Mouse (Mus musculus) heart, adult 18-20 months (tissue): ENCODE results near the gene Nbl1. TPM values are rescaled to one million over a fixed set of nuclear protein-coding genes. Genes with fewer than 3 reads are reported as not detected.

Experiments
- DNase-seq, 2 experiments: peaks; one replicate each; pipeline ENCODE4 v3.0.0; 2021 to 2022; ENCODE audit warnings: mixed read lengths in 1 of 2
- total RNA-seq, 2 experiments: library from RNA; stranded (reverse); gene quantifications; 2 replicates each; pipeline ENCODE4 v1.2.3; 2021

Nbl1 gene
- total RNA-seq, 2 experiments from 2014 or later, result 17.2 to 28.6 TPM

- DNase-seq, result no peak
Measured at GRCm38 (mm10) chr4:139064831-139065230, 28.0 kb downstream of the Nbl1 start.

GRCm38 (mm10) chr4:139059569-139059968 is 33.2 kb downstream of the Nbl1 start:
- no peak for DNase-seq

GRCm38 (mm10) chr4:139058029-139058428 is 34.8 kb downstream of the Nbl1 start:
- no peak for DNase-seq

- no peak for DNase-seq
Measured at GRCm38 (mm10) chr4:139057291-139057690, 35.5 kb downstream of the Nbl1 start.

- no peak for DNase-seq
Measured at GRCm38 (mm10) chr4:139055744-139056143, 37.0 kb downstream of the Nbl1 start.

DNA sequence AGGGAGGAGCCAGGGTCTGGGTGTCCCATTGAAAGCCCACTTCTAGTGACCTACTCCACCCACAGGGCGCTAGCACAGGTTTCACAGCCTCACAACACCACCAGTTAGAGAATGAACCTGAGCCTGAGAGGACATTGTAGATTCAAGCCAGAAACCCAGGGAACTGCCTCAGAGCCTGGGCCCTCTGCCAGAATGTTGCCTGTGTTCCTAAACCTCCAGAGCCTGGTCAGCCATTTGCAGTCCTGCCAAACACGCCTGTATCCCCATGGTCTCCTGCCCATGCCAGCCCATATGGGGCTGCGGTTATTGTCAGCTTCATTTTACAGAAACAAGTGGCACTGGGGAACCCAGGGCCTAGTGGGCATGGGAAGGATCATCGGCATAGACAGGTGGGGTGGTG is 37.5 kb downstream of the Nbl1 start:
- peak; percentile 54 to 56 for DNase-seq

DNA sequence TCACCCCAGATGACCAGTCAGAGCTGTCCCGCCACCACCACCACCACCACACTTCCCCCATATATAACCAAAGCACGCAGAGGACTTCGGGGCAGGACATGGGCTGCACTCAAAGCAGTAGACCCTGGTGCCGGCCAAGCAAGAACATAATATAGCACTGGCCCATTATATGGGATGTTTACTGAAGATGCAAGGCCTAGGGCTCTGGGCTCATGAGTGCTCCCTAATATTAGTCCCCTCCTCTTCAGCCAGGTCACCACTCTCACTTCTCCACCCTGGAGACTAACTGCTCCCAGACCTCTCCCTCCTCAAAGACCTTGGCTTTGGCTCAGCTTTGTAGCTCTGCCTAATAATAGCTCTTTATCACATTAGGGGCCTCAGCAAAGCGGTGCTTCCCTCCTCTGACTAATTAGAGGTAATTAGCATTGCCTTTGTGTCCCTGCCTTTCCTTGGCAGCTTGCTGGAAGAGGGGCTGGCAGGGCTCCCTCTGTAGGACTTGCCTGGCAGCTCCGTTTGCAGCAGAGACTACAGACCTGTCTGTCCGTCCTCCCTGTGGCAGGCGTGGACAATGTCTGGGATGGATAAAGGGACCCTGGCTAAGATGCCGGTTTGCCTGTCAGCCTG is 38.4 kb downstream of the Nbl1 start:
- DNase-seq, result peak; percentile 26 to 48

GRCm38 (mm10) chr4:139053391-139053790 is 39.4 kb downstream of the Nbl1 start:
- no peak for DNase-seq

GRCm38 (mm10) chr4:139052796-139053195 is 40.0 kb downstream of the Nbl1 start:
- no peak for DNase-seq

DNA sequence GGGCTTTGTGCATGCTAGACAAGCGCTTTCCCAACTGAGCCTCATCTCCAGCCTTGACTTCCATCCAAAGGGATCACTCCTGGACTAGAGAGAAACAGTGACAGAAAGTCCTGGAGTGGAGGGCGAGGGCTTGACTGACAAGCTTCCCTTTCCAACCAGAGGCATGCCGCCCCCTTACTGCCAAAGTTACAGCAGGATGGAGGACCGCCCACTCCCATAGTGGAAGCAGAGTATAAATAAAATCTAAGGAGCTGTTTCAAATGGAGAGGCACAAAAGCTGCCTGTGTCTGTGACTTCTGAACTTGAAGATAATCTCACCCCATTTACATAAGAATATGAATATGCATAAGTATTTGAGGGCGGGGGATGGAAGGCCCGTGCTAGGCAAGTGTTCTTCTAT is 44.3 kb downstream of the Nbl1 start:
- no peak for DNase-seq

GRCm38 (mm10) chr4:139046354-139046753 is 46.4 kb downstream of the Nbl1 start:
- DNase-seq, result no peak

GRCm38 (mm10) chr4:139044566-139044965 is 48.2 kb downstream of the Nbl1 start:
- no peak for DNase-seq

- DNase-seq, result peak in 1 of 2 experiments; percentile 46
Measured at GRCm38 (mm10) chr4:139043600-139043999, 49.2 kb downstream of the Nbl1 start.

GRCm38 (mm10) chr4:139042611-139043010 is 50.2 kb downstream of the Nbl1 start:
- DNase-seq, result no peak

GRCm38 (mm10) chr4:139040084-139040839 is 52.5 kb downstream of the Nbl1 start:
- DNase-seq, result no peak

- DNase-seq, result peak; percentile 30 to 31
Measured at GRCm38 (mm10) chr4:139037795-139038607, 54.8 kb downstream of the Nbl1 start.

GRCm38 (mm10) chr4:139035799-139036198 is 57.0 kb downstream of the Nbl1 start:
- peak; percentile 64 to 70 for DNase-seq

GRCm38 (mm10) chr4:139034942-139035341 is 57.9 kb downstream of the Nbl1 start:
- DNase-seq, result no peak

DNA sequence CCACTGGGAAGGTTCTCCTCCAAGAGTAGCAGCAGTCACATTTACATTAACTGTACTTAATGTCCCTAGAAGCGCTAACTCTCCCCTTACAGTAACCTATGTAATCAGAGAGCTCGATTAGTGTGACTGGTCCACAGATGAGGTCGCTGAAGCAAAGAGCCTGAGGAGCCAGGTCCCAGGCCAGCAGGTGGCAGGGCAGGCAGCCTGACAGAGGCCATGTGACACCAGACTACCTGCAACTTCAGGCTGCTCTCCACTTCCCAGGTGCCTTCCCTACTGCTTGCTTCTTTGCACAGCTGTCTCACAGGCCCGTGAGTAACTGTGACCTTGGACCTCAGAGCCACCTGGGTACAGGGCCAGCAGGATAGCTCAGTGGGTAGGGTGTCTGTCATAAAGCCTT is 58.3 kb downstream of the Nbl1 start:
- DNase-seq, result no peak

GRCm38 (mm10) chr4:139034010-139034367 is 58.8 kb downstream of the Nbl1 start:
- DNase-seq, result no peak

- DNase-seq, result peak in 1 of 2 experiments; percentile 16
Measured at GRCm38 (mm10) chr4:139033263-139034009, 59.4 kb downstream of the Nbl1 start.

DNA sequence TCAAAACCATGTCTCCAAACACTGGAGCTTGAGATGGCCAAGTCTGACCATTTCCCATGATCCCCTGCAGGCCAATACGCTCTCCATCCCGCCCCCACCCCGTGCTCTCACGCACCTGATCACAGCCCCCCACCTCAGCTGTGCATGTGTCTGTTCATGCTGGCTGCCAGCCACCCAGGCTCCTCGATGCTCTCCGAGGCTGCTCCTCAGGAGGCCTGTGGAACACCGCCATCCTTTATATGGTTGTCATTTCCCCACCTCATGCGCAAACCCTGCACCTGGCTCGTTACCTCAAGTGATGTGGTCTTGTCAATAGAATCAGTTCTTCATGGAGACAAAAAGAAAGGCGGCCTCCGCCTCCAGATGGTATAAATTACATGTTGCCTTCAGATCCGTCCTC is 60.3 kb downstream of the Nbl1 start:
- no peak for DNase-seq
